Mouse (Mus musculus) spleen, adult 2 months (tissue): ENCODE data around the gene Terb2. TPM values are rescaled to one million over a fixed set of nuclear protein-coding genes. Genes with fewer than 3 reads are reported as not detected.

ENCODE experiments used
- DNase-seq, 2 experiments: peaks; one replicate each; pipeline versions ENCODE4 v3.0.0 to v3.0.0-alpha.2; 2012 to 2021; ENCODE audit warnings: low spot score in 2 of 2, low read depth in 1 of 2
- H3K27ac ChIP-seq: fragments of 200-500 bp; 2 replicates; pipeline ENCODE4 v1.5.1; 2012; ENCODE audit warnings: low read length, inconsistent platforms; ENCODE audit not compliant: insufficient read depth
- H3K27me3 ChIP-seq: fragments of 200-500 bp; 2 replicates; pipeline ENCODE4 v1.6.1; 2012; ENCODE audit warnings: mild to moderate bottlenecking, moderate library complexity, low read length, inconsistent platforms; ENCODE audit not compliant: control insufficient read depth, insufficient read depth
- H3K36me3 ChIP-seq: fragments of 200-500 bp; 2 replicates; pipeline ENCODE4 v1.6.1; 2012; ENCODE audit warnings: mild to moderate bottlenecking, low read length, inconsistent platforms; ENCODE audit not compliant: control insufficient read depth, insufficient read depth
- H3K4me1 ChIP-seq: fragments of 200-500 bp; 2 replicates; pipeline ENCODE4 v1.6.1; 2011; ENCODE audit warnings: inconsistent platforms; ENCODE audit not compliant: control insufficient read depth, insufficient read depth, insufficient read length
- H3K4me3 ChIP-seq: fragments of 200-500 bp; 2 replicates; pipeline ENCODE4 v1.5.1; 2011; ENCODE audit warnings: mild to moderate bottlenecking, inconsistent platforms; ENCODE audit not compliant: insufficient read depth, insufficient read length; ENCODE audit errors: extremely low read depth
- CTCF ChIP-seq: fragments of 200-500 bp; IDR thresholded peaks from 2 replicates; pipeline ENCODE4 v1.5.1; 2011; ENCODE audit warnings: mild to moderate bottlenecking, inconsistent platforms; ENCODE audit not compliant: insufficient read depth, insufficient read length, insufficient replicate concordance; ENCODE audit errors: extremely low read depth
- POLR2A ChIP-seq: fragments of 200-500 bp; IDR thresholded peaks from 2 replicates; pipeline ENCODE4 v1.6.1; 2011; ENCODE audit warnings: low read depth, low read length, inconsistent platforms
- WGBS: fragments of 180-500 bp; shearing (Covaris S2); methylation state at CpG from one replicate; pipeline ENCODE4 v1.1.7; 2018; 5-methylcytosine and 5-hydroxymethylcytosine counted together
- polyA plus RNA-seq: library from polyadenylated mRNA; depleted of rRNA; stranded (reverse); fragments of >200 nt; gene quantifications from 2 replicates; pipeline ENCODE4 v1.2.3, GENCODE M21; 2012

The Terb2 gene
- polyA plus RNA-seq, 1 experiment, result not detected

GRCm38 (mm10) chr2:122147508-122148241 lies 38.4 kb upstream of the Terb2 start, which contains the start of gene B2m:
Gene B2m, plus strand, starts transcription at chr2:122147686.
- Histone ChIP-seq H3K4me3 (peak within 1 kb of the TSS; percentile 72), H3K4me1 (peaks cover 15% of the 10 kb centered on the region; the same call in 1 of the 2 replicates), H3K27me3 (no peaks in the 10 kb centered on the region), H3K27ac (peak within 1 kb of the TSS; percentile 98), H3K36me3 (peaks cover 23% of the 10 kb centered on the region)
- DNase-seq, result peak; percentile 90 to 98
- TF ChIP-seq POLR2A, result peak; percentile 99
- TF ChIP-seq CTCF, result no peak
- under 1% methylated on average over 40 of the region's 40 CpGs for WGBS

GRCm38 (mm10) chr2:122148242-122148917 lies 37.7 kb upstream of the Terb2 start:
- DNase-seq, result peak; percentile 79 to 86
- under 1% methylated on average over 18 of the region's 18 CpGs for WGBS
- TF ChIP-seq POLR2A (no peak; the same call in 1 of the 2 replicates), CTCF (no peak)
- H3K4me3 ChIP-seq, result peak overlapping the region; percentile 72
- H3K27me3 ChIP-seq, result no peaks in the 10 kb centered on the region
- H3K36me3 ChIP-seq, result peaks cover 30% of the 10 kb centered on the region
- peak overlapping the region; percentile 97 for H3K27ac ChIP-seq
- peaks cover 18% of the 10 kb centered on the region; the same call in 1 of the 2 replicates for H3K4me1 ChIP-seq

- no peak overlapping the region for H3K27ac ChIP-seq
- 11% methylated on average over 6 of the region's 6 CpGs for WGBS
- H3K27me3 ChIP-seq, result no peaks in the 10 kb centered on the region
- no peak for TF ChIP-seq CTCF
- TF ChIP-seq POLR2A, result no peak
- no peak for DNase-seq
- peaks cover 33% of the 10 kb centered on the region for H3K36me3 ChIP-seq
- H3K4me3 ChIP-seq, result peak overlapping the region; percentile 72
- peaks cover 18% of the 10 kb centered on the region; the same call in 1 of the 2 replicates for H3K4me1 ChIP-seq
Measured at GRCm38 (mm10) chr2:122149316-122149715, 36.8 kb upstream of the Terb2 start.

GRCm38 (mm10) chr2:122149716-122150115 lies 36.4 kb upstream of the Terb2 start:
- Histone ChIP-seq H3K27ac (no peak overlapping the region), H3K4me3 (peak overlapping the region; percentile 72; the same call in 1 of the 2 replicates), H3K27me3 (no peaks in the 10 kb centered on the region), H3K36me3 (peaks cover 36% of the 10 kb centered on the region), H3K4me1 (peaks cover 18% of the 10 kb centered on the region; the same call in 1 of the 2 replicates)
- no peak for DNase-seq
- TF ChIP-seq CTCF, result no peak
- no peak for TF ChIP-seq POLR2A
- 25% methylated on average over 3 of the region's 3 CpGs for WGBS

GRCm38 (mm10) chr2:122151221-122151620 lies 34.9 kb upstream of the Terb2 start:
- 84% methylated on average over 1 of the region's 1 CpGs for WGBS
- Histone ChIP-seq H3K4me3 (peak overlapping the region; percentile 3; the same call in 1 of the 2 replicates), H3K4me1 (peaks cover 25% of the 10 kb centered on the region; the same call in 1 of the 2 replicates), H3K27ac (no peak overlapping the region), H3K36me3 (peaks cover 40% of the 10 kb centered on the region), H3K27me3 (no peaks in the 10 kb centered on the region)
- TF ChIP-seq POLR2A, result no peak
- TF ChIP-seq CTCF, result no peak
- DNase-seq, result no peak

- 69% methylated on average over 3 of the region's 3 CpGs for WGBS
- Histone ChIP-seq H3K27me3 (no peaks in the 10 kb centered on the region), H3K27ac (no peak overlapping the region), H3K4me3 (no peak overlapping the region), H3K36me3 (peaks cover 40% of the 10 kb centered on the region), H3K4me1 (peaks cover 22% of the 10 kb centered on the region; the same call in 1 of the 2 replicates)
- DNase-seq, result no peak
- TF ChIP-seq CTCF (no peak), POLR2A (no peak)
Measured at GRCm38 (mm10) chr2:122152850-122153249, 33.2 kb upstream of the Terb2 start.
